Comparison of ENCODE assay signal across 10 mouse cellular contexts in the genomic region with DNA sequence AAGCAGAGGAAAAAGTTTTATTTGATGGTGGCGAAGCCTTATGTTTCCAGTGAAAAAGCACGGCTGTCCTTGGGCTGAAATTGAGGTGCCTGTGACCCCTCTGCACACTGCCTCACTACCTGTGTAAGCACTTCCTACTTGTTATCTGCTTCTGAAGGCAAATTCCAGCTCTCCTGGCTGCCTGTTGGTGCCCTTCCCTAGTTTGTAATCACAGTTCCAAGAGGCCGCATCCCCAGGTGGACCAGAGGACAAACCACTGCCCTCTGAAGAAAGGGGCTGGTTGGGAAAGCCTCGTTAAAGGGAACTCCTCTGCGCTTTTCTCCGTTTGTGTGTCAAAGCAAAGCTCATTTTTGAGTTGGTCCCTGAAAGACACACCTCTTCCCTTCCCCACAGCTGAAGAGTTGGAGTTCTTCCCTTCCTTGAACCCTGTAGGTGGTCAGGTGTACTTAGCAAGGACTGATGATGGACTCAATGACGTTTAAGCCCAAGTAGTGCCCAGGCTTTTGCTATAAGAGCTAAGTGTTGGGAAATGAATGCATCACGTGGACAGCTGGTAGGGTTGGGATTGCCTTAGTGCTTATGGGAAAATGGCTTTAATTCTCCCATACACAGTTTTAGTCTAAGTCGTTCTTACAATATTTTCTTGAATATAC. TPM values are rescaled to one million over a fixed set of nuclear protein-coding genes. Genes with fewer than 3 reads are reported as not detected.
A peak's percentile ranks its signal among the peaks of the same experiment; 100 is the strongest.
DNase-seq lines count a peak whose midpoint lies in the region; ATAC-seq and TF ChIP-seq lines count a peak whose summit lies in the region.
"Had no signal": no experiment of that assay in that cellular context is flagged by ENCODE, and none has a peak within 500 bp of the region (broad histone marks: within the 10 kb centered on the region; RNA-seq: fewer than 3 reads in every experiment).

No protein-coding gene starts in this region.

- peak overlapping the region; percentile 87; the same call in 1 of the 2 replicates for H3K4me3 ChIP-seq in lung, embryonic 14.5 days (ENCODE audit: low read depth, low read length)
- no peak overlapping the region; the same call in 1 of the 2 replicates for H3K4me3 ChIP-seq in embryonic facial prominence, embryonic 14.5 days (ENCODE audit: low read depth, low read length)
- H3K4me3 ChIP-seq in kidney, embryonic 16.5 days (ENCODE audit: low read length): peak overlapping the region; percentile 26; the same call in 1 of the 2 replicates
- peak overlapping the region; percentile 40 for H3K4me3 ChIP-seq in myocyte

- H3K9ac ChIP-seq in lung, embryonic 14.5 days: no peak overlapping the region
- H3K9ac ChIP-seq in embryonic facial prominence, embryonic 14.5 days (ENCODE audit: low read depth, low read length): peak overlapping the region; percentile 40; the same call in 1 of the 2 replicates
- peak overlapping the region; percentile 32; the same call in 1 of the 2 replicates for H3K9ac ChIP-seq in kidney, embryonic 16.5 days (replicated peaks; ENCODE audit: low read length)

- no peak for DNase-seq in lung, embryonic 14.5 days
- no peak for DNase-seq in lung, adult 18-20 months
- no peak for DNase-seq in embryonic facial prominence, embryonic 14.5 days (ENCODE audit: low spot score)
- DNase-seq in left cerebral cortex, postnatal 4 days: no peak
- DNase-seq in spleen, postnatal 36 days (ENCODE audit: low spot score in 2 of 2): no peak
- no peak for DNase-seq in adrenal gland, adult 8-10 months
- DNase-seq: cerebellum, adult 11 months had no signal

- no peak for TF ChIP-seq CTCF in lung, embryonic 14.5 days (IDR thresholded peaks at IDR 0.05; ENCODE audit: low read depth)

- no peaks in the 10 kb centered on the region for H3K36me3 ChIP-seq in lung, embryonic 14.5 days (ENCODE audit: insufficient read depth)
- no peaks in the 10 kb centered on the region for H3K36me3 ChIP-seq in embryonic facial prominence, embryonic 14.5 days (ENCODE audit: control insufficient read depth, insufficient read depth, low read length)
- H3K36me3 ChIP-seq in kidney, embryonic 16.5 days (ENCODE audit: insufficient read depth, low read length): no peaks in the 10 kb centered on the region
- no peaks in the 10 kb centered on the region for H3K36me3 ChIP-seq in myocyte (ENCODE audit: control insufficient read depth, insufficient read depth)
- H3K36me3 ChIP-seq: midbrain, embryonic 12.5 days had no signal

- H3K9me3 ChIP-seq in lung, embryonic 14.5 days (ENCODE audit: low read depth, low read length): no peaks in the 10 kb centered on the region
- H3K9me3 ChIP-seq in embryonic facial prominence, embryonic 14.5 days (ENCODE audit: control insufficient read depth, low read length): no peaks in the 10 kb centered on the region
- H3K9me3 ChIP-seq in kidney, embryonic 16.5 days (ENCODE audit: low read length): no peaks in the 10 kb centered on the region
- H3K9me3 ChIP-seq: midbrain, embryonic 12.5 days had no signal

- peak overlapping the region; percentile 80 for H3K4me2 ChIP-seq in lung, embryonic 14.5 days
- peak overlapping the region; percentile 77 for H3K4me2 ChIP-seq in embryonic facial prominence, embryonic 14.5 days (ENCODE audit: low read depth, low read length)
- H3K4me2 ChIP-seq in kidney, embryonic 16.5 days (replicated peaks; ENCODE audit: low read depth, low read length): peak overlapping the region; percentile 84
- peak overlapping the region; percentile 82 for H3K4me2 ChIP-seq in myocyte (ENCODE audit: low read depth)

- peaks cover 11% of the 10 kb centered on the region for H3K4me1 ChIP-seq in lung, embryonic 14.5 days (ENCODE audit: insufficient read depth)
- H3K4me1 ChIP-seq in embryonic facial prominence, embryonic 14.5 days (ENCODE audit: control insufficient read depth, insufficient read depth, low read length): peaks cover 18% of the 10 kb centered on the region
- H3K4me1 ChIP-seq in kidney, embryonic 16.5 days (ENCODE audit: insufficient read depth, low read length): peaks cover 38% of the 10 kb centered on the region

- no peak overlapping the region for H3K27ac ChIP-seq in lung, embryonic 14.5 days (ENCODE audit: low read depth)
- no peak overlapping the region for H3K27ac ChIP-seq in embryonic facial prominence, embryonic 14.5 days (replicated peaks; ENCODE audit: low read depth, low read length)
- no peak overlapping the region for H3K27ac ChIP-seq in kidney, embryonic 16.5 days (ENCODE audit: low read length)
- H3K27ac ChIP-seq: midbrain, embryonic 12.5 days had no signal

- H3K79me2 ChIP-seq in myocyte (ENCODE audit: control insufficient read depth, insufficient read depth): peaks cover 76% of the 10 kb centered on the region

- no peaks in the 10 kb centered on the region for H3K27me3 ChIP-seq in lung, embryonic 14.5 days (ENCODE audit: insufficient read depth, low read length)
- no peaks in the 10 kb centered on the region for H3K27me3 ChIP-seq in embryonic facial prominence, embryonic 14.5 days (replicated peaks; ENCODE audit: control insufficient read depth, insufficient read depth, low read length)
- H3K27me3 ChIP-seq in kidney, embryonic 16.5 days (ENCODE audit: insufficient read depth, low read length): no peaks in the 10 kb centered on the region
- no peaks in the 10 kb centered on the region for H3K27me3 ChIP-seq in myocyte (ENCODE audit: control insufficient read depth, insufficient read depth, insufficient read length)
- H3K27me3 ChIP-seq: midbrain, embryonic 12.5 days had no signal

- no peak for TF ChIP-seq POLR2A in myocyte (IDR thresholded peaks at IDR 0.05; ENCODE audit: insufficient read length, low read depth)

- 61% methylated on average over 9 of the region's 9 CpGs for WGBS in lung, embryonic 14.5 days
- WGBS in embryonic facial prominence, embryonic 14.5 days: 74% methylated on average over 9 of the region's 9 CpGs
- 66% methylated on average over 9 of the region's 9 CpGs for WGBS in kidney, embryonic 16.5 days

- ATAC-seq in lung, embryonic 14.5 days (ENCODE audit: insufficient read depth): no peak
- no peak for ATAC-seq in embryonic facial prominence, embryonic 14.5 days (ENCODE audit: low read depth)
- no peak for ATAC-seq in kidney, embryonic 16.5 days (ENCODE audit: low FRiP score, low TSS enrichment)

- intact Hi-C loops in left cerebral cortex, postnatal 4 days (cut with DNase I): no loop called here

- H3ac ChIP-seq in myocyte (ENCODE audit: control insufficient read depth, insufficient read length): no peak overlapping the region

TF ChIP-seq in myocyte, 11 proteins besides CTCF, POLR2A, EP300 and RAD21:
- TF ChIP-seq MYOG (IDR thresholded peaks at IDR 0.05; ENCODE audit: control insufficient read depth in 1 of 3, insufficient read depth in 1 of 3, insufficient read length in 2 of 3, low read depth in 2 of 3) (no peak), MAX (IDR thresholded peaks at IDR 0.05; ENCODE audit: low read depth) (no peak), SRF (IDR thresholded peaks at IDR 0.05; ENCODE audit: control insufficient read depth, insufficient read length, low read depth) (no peak), TCF12 (IDR thresholded peaks at IDR 0.05; ENCODE audit: insufficient read depth, poor library complexity, severe bottlenecking) (no peak), CEBPB (IDR thresholded peaks at IDR 0.05; ENCODE audit: insufficient read depth, poor library complexity, severe bottlenecking) (no peak), REST (IDR thresholded peaks at IDR 0.05; ENCODE audit: insufficient read depth, insufficient read length) (no peak), POLR2AphosphoS2 (IDR thresholded peaks at IDR 0.05; ENCODE audit: insufficient read length, low read depth) (no peak), E2F4 (IDR thresholded peaks at IDR 0.05; ENCODE audit: insufficient read depth) (no peak), USF1 (IDR thresholded peaks at IDR 0.05; ENCODE audit: low read depth) (no peak), TCF3 (IDR thresholded peaks at IDR 0.05; ENCODE audit: insufficient read length, low read depth) (no peak), MYOD1 (IDR thresholded peaks at IDR 0.05; ENCODE audit: control insufficient read depth in 1 of 3, insufficient read length in 2 of 3, low read depth in 2 of 3) (no peak)

RNA-seq across cellular contexts. Expression of a gene that starts 2.0 kb away (rescaled TPM):
- polyA plus RNA-seq in lung, embryonic 14.5 days (2014; fragmentation: Nextera tagmentation; extraction: Ambion mirVana): 37.0 and 38.8 TPM in 2 replicates
- 37.5 and 40.9 TPM in 2 replicates for polyA plus RNA-seq in embryonic facial prominence, embryonic 14.5 days (2014; fragmentation: Nextera tagmentation; extraction: Ambion mirVana)
- polyA plus RNA-seq in kidney, embryonic 16.5 days (2015; fragmentation: Nextera tagmentation; extraction: Ambion mirVana): 31.9 and 34.0 TPM in 2 replicates
- polyA plus RNA-seq in myocyte (2012; fragmentation: generic; extraction: Trizol): 24.7 TPM
- 10 to 100 TPM; 10.2 to 10.4 TPM for total RNA-seq in left cerebral cortex, postnatal 4 days (2021)
- total RNA-seq in adrenal gland, adult 8-10 months (2022): 10 to 100 TPM; 46.3 to 61.4 (median 52.9) TPM
